Mouse (Mus musculus): ENCODE data around the gene Tmub2. TPM values are rescaled to one million over a fixed set of nuclear protein-coding genes. Genes with fewer than 3 reads are reported as not detected.

The Tmub2 gene
- polyA plus RNA-seq, 1 experiment from 2014 or later: 49.8 TPM

DNA sequence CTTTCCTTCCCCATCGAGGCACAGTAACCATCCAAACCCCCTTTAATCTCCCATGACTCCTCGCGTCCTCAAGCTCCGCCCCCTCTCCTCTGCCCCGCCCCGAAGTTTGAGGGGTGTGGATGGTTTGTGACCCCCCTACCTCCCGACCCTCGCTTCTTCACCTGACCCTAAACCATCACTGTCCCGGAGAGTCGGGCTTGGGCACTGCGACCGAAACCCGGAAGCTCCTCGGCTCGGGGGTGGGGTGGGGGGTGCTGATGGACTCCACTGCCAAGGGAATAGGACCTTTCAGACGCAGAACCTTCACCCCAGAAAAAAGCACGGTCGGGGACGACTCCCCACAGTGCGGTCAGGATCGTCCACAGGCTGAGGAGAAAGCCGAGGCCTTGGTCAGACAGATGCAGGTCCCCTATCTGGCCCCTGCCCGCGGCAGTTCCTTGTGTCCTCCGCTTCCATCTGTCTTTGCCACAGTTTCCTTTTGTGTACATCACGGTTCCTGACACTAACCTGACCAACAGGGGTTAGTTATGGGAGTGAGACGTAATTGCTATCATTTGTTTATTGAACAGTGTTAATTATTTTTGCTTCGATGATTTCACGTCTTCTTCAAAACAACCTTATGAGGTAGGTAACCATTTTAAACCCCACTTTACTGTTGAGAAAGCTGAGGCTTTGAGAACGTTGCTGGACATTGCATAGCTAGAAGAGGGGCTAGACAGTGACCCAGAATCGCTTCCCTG, 534 bp downstream of the Tmub2 start:
- Histone ChIP-seq H3K4me1 (ENCODE audit: control insufficient read depth, insufficient read depth, low read length) (peaks cover 10% of the 10 kb centered on the region), H3K9me3 (ENCODE audit: control insufficient read depth, low read length) (no peaks in the 10 kb centered on the region), H3K4me2 (ENCODE audit: low read depth, low read length) (peak overlapping the region; percentile 82), H3K27me3 (replicated peaks; ENCODE audit: control insufficient read depth, insufficient read depth, low read length) (no peaks in the 10 kb centered on the region), H3K36me3 (ENCODE audit: control insufficient read depth, insufficient read depth, low read length) (peaks cover 25% of the 10 kb centered on the region), H3K9ac (ENCODE audit: low read depth, low read length) (peak overlapping the region; percentile 84), H3K27ac (replicated peaks; ENCODE audit: low read depth, low read length) (peak overlapping the region; percentile 70), H3K4me3 (ENCODE audit: low read depth, low read length) (peak overlapping the region; percentile 72)
- 4% methylated on average over 31 of the region's 31 CpGs for WGBS
- no peak for DNase-seq (ENCODE audit: low spot score)
- peak; percentile 58 for ATAC-seq (ENCODE audit: low read depth)

DNA sequence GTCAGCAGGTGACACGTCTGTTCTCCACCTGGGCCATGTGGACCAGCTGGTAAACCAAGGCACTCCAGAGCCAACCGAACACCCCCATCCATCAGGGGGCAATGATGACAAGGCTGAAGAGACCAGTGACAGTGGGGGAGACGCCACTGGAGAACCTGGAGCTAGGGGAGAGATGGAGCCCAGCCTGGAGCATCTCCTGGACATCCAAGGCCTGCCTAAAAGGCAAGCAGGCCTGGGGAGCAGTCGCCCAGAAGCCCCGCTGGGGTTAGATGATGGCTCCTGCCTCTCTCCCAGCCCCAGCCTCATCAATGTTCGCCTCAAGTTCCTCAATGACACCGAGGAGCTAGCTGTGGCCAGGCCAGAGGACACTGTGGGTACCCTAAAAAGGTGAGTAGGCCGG, 2.8 kb downstream of the Tmub2 start:
- Histone ChIP-seq H3K9ac (ENCODE audit: low read depth, low read length) (no peak overlapping the region), H3K4me2 (ENCODE audit: low read depth, low read length) (no peak overlapping the region), H3K9me3 (ENCODE audit: control insufficient read depth, low read length) (no peaks in the 10 kb centered on the region), H3K27ac (replicated peaks; ENCODE audit: low read depth, low read length) (no peak overlapping the region), H3K36me3 (ENCODE audit: control insufficient read depth, insufficient read depth, low read length) (peaks cover 47% of the 10 kb centered on the region), H3K27me3 (replicated peaks; ENCODE audit: control insufficient read depth, insufficient read depth, low read length) (no peaks in the 10 kb centered on the region), H3K4me3 (ENCODE audit: low read depth, low read length) (no peak overlapping the region), H3K4me1 (ENCODE audit: control insufficient read depth, insufficient read depth, low read length) (peaks cover 10% of the 10 kb centered on the region)
- DNase-seq (ENCODE audit: low spot score): no peak
- 85% methylated on average over 8 of the region's 8 CpGs for WGBS
- ATAC-seq (ENCODE audit: low read depth): no peak

DNA sequence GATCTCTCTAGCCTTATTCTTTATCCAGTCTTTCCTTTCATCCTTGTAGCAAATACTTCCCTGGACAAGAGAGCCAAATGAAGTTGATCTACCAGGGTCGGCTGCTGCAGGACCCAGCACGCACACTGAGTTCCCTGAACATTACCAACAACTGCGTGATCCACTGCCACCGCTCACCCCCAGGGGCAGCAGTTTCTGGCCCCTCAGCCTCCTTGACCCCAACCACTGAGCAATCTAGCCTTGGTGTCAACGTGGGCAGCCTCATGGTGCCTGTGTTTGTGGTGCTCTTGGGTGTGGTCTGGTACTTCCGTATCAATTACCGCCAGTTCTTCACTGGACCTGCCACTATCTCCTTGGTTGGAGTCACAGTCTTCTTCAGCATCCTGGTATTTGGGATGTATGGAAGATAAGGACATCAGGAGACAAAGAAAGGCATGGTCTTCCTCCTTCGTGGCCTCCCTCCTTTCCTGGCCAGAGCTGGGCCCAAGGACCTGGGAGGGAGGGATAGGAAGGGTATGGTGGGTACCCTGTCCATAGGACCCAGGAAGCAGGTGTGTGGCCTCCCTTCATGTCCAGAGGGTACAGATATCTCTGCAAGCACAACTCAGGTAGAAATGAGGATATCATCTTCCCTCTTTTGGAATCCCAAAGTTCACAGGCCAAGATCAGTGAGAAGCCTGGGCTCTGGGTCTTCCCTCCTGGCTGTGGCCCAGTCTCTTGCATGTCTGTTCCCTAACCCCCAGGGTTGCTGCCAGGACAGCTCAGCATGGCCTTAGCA, 3.5 kb downstream of the Tmub2 start:
- 86% methylated on average over 8 of the region's 8 CpGs for WGBS
- H3K4me2 ChIP-seq (ENCODE audit: low read depth, low read length): no peak overlapping the region
- H3K27me3 ChIP-seq (replicated peaks; ENCODE audit: control insufficient read depth, insufficient read depth, low read length): no peaks in the 10 kb centered on the region
- no peaks in the 10 kb centered on the region for H3K9me3 ChIP-seq (ENCODE audit: control insufficient read depth, low read length)
- no peak overlapping the region for H3K27ac ChIP-seq (replicated peaks; ENCODE audit: low read depth, low read length)
- no peak for ATAC-seq (ENCODE audit: low read depth)
- peaks cover 54% of the 10 kb centered on the region for H3K36me3 ChIP-seq (ENCODE audit: control insufficient read depth, insufficient read depth, low read length)
- H3K9ac ChIP-seq (ENCODE audit: low read depth, low read length): no peak overlapping the region
- DNase-seq (ENCODE audit: low spot score): no peak
- no peak overlapping the region for H3K4me3 ChIP-seq (ENCODE audit: low read depth, low read length)
- H3K4me1 ChIP-seq (ENCODE audit: control insufficient read depth, insufficient read depth, low read length): peaks cover 10% of the 10 kb centered on the region

DNA sequence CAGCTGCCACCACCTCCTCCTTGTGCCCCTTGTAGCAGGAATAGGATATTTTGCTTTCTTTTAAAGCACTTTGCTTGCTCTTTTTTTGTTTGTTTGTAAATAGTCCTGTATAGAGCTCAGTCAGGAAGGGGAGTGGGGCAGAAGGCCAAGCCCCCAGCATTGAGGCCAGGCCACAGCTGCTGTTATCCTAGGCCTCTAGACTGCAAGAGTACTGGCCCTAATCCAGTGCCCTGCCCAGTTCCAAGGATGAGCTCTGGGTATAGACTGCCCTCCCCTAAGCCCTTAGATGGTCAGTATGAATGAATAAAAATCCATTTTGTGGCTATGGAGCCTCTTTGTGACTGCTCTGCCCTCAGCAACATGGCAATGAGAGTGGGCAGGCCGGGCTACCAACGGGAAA, 4.2 kb downstream of the Tmub2 start:
- H3K36me3 ChIP-seq (ENCODE audit: control insufficient read depth, insufficient read depth, low read length): peaks cover 61% of the 10 kb centered on the region
- H3K27me3 ChIP-seq (replicated peaks; ENCODE audit: control insufficient read depth, insufficient read depth, low read length): no peaks in the 10 kb centered on the region
- no peak overlapping the region for H3K9ac ChIP-seq (ENCODE audit: low read depth, low read length)
- ATAC-seq (ENCODE audit: low read depth): no peak
- no peaks in the 10 kb centered on the region for H3K9me3 ChIP-seq (ENCODE audit: control insufficient read depth, low read length)
- WGBS: 73% methylated on average over 2 of the region's 2 CpGs
- no peak overlapping the region for H3K27ac ChIP-seq (replicated peaks; ENCODE audit: low read depth, low read length)
- H3K4me1 ChIP-seq (ENCODE audit: control insufficient read depth, insufficient read depth, low read length): peaks cover 10% of the 10 kb centered on the region
- H3K4me3 ChIP-seq (ENCODE audit: low read depth, low read length): no peak overlapping the region
- H3K4me2 ChIP-seq (ENCODE audit: low read depth, low read length): no peak overlapping the region
- no peak for DNase-seq (ENCODE audit: low spot score)

DNA sequence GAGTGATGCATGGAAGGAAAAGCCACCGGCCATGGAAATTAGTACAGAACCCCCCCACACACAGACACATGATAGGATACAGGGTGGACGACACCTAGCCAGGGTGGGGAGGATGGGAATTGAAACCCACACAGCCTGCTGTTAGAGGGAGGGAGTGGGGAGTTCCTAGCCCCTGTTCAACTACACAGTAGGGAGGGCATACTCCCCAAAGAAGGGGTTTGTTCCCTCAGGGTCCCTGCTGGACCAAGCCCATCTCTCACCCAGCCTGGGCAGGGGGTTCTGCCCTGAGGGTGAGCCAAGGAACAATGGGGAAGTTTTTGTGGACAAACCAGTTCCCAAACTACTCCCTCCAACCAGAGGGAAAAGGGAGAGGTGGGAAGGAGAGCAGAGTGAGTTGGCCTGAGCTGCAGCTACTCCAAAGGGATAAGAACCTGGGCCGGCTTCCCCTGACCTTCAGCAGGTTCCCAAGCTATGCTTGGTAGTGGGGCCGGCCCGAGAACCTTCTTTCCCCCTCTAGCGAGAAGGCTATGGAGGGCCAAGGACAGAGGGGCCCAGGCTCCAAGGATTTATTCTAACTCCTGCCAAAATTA, 4.9 kb downstream of the Tmub2 start:
- no peak overlapping the region for H3K4me3 ChIP-seq (ENCODE audit: low read depth, low read length)
- no peak overlapping the region for H3K4me2 ChIP-seq (ENCODE audit: low read depth, low read length)
- peaks cover 15% of the 10 kb centered on the region for H3K4me1 ChIP-seq (ENCODE audit: control insufficient read depth, insufficient read depth, low read length)
- H3K27me3 ChIP-seq (replicated peaks; ENCODE audit: control insufficient read depth, insufficient read depth, low read length): no peaks in the 10 kb centered on the region
- no peaks in the 10 kb centered on the region for H3K9me3 ChIP-seq (ENCODE audit: control insufficient read depth, low read length)
- H3K36me3 ChIP-seq (ENCODE audit: control insufficient read depth, insufficient read depth, low read length): peaks cover 67% of the 10 kb centered on the region
- ATAC-seq (ENCODE audit: low read depth): no peak
- no peak for DNase-seq (ENCODE audit: low spot score)
- 42% methylated on average over 6 of the region's 6 CpGs for WGBS
- no peak overlapping the region; the same call in 1 of the 2 replicates for H3K9ac ChIP-seq (ENCODE audit: low read depth, low read length)
- no peak overlapping the region for H3K27ac ChIP-seq (replicated peaks; ENCODE audit: low read depth, low read length)

DNA sequence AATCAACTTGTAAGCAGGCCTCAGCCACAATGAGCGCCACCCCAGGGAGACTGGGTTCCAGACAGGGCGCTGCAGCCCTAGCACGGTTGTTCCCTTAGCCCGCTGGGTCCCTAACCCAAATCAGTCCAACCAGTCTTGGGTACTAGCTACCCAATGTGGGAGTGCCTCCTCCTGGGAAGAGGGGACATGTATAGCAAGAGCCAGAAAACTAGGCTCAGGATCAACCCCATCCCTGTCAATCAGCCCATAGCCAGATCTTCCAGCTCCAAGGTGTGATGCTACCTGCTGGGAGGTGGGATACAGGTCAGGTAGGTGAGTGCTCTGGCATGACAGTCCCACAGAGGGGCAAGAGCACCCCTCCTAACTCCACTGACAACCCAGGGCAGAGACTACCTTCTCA, 5.4 kb downstream of the Tmub2 start:
- Histone ChIP-seq H3K4me1 (ENCODE audit: control insufficient read depth, insufficient read depth, low read length) (peaks cover 20% of the 10 kb centered on the region), H3K4me2 (ENCODE audit: low read depth, low read length) (no peak overlapping the region), H3K9ac (ENCODE audit: low read depth, low read length) (no peak overlapping the region), H3K9me3 (ENCODE audit: control insufficient read depth, low read length) (no peaks in the 10 kb centered on the region), H3K27me3 (replicated peaks; ENCODE audit: control insufficient read depth, insufficient read depth, low read length) (no peaks in the 10 kb centered on the region), H3K4me3 (ENCODE audit: low read depth, low read length) (no peak overlapping the region), H3K27ac (replicated peaks; ENCODE audit: low read depth, low read length) (no peak overlapping the region), H3K36me3 (ENCODE audit: control insufficient read depth, insufficient read depth, low read length) (peaks cover 67% of the 10 kb centered on the region)
- no peak for ATAC-seq (ENCODE audit: low read depth)
- 73% methylated on average over 4 of the region's 4 CpGs for WGBS
- no peak for DNase-seq (ENCODE audit: low spot score)

DNA sequence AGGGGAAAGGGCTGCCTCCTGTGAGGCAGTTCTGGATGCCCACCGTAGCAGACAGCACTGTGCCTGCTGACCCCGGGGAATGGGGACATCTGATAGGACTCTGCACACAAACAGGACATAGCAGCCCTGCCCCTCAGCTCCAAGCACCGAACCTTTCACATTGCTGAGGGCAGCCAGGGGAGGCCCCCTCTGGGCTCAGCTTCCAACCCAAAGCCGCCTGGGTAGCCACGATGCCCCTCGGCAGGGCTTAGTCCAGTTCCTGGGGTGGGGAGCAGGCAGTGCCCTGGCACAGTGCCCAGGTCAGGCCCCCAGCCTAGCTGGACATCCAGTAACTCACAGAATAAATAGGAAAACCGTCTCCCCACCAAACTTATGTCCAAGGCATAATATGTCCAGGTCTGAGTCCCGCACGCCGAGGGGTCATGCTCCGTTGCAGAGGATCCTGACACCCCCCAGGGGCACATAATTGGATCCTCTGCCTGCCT, 6.4 kb downstream of the Tmub2 start:
- peaks cover 15% of the 10 kb centered on the region for H3K4me1 ChIP-seq (ENCODE audit: control insufficient read depth, insufficient read depth, low read length)
- no peak for DNase-seq (ENCODE audit: low spot score)
- ATAC-seq (ENCODE audit: low read depth): no peak
- no peak overlapping the region for H3K4me2 ChIP-seq (ENCODE audit: low read depth, low read length)
- no peak overlapping the region for H3K4me3 ChIP-seq (ENCODE audit: low read depth, low read length)
- H3K27ac ChIP-seq (replicated peaks; ENCODE audit: low read depth, low read length): no peak overlapping the region
- H3K9ac ChIP-seq (ENCODE audit: low read depth, low read length): peak overlapping the region; percentile 30; the same call in 1 of the 2 replicates
- H3K27me3 ChIP-seq (replicated peaks; ENCODE audit: control insufficient read depth, insufficient read depth, low read length): no peaks in the 10 kb centered on the region
- peaks cover 67% of the 10 kb centered on the region for H3K36me3 ChIP-seq (ENCODE audit: control insufficient read depth, insufficient read depth, low read length)
- no peaks in the 10 kb centered on the region for H3K9me3 ChIP-seq (ENCODE audit: control insufficient read depth, low read length)
- WGBS: 85% methylated on average over 7 of the region's 11 CpGs

DNA sequence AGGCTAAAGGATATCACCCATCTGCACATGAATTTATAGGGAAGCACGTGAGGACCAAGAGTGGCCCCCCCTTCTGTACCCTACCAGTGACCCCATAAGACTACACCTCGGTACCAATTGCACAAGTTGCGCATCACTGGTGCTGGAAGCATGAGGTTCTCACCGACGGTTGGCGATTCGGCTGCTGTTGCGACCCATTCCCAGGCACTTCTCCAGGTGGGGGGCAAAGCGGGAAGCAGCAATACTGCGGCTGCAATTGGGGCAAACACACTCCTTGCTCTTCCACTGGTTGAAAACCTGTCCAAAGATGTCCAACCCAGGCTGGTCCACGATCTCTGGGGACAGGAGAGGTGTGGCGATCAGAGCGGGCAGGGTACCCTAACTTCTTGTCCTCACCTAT, 9.2 kb downstream of the Tmub2 start:
- Histone ChIP-seq H3K36me3 (ENCODE audit: control insufficient read depth, insufficient read depth, low read length) (peaks cover 48% of the 10 kb centered on the region), H3K9ac (ENCODE audit: low read depth, low read length) (peak overlapping the region; percentile 96; the same call in 1 of the 2 replicates), H3K9me3 (ENCODE audit: control insufficient read depth, low read length) (no peaks in the 10 kb centered on the region), H3K27me3 (replicated peaks; ENCODE audit: control insufficient read depth, insufficient read depth, low read length) (no peaks in the 10 kb centered on the region), H3K4me1 (ENCODE audit: control insufficient read depth, insufficient read depth, low read length) (peaks cover 12% of the 10 kb centered on the region; the same call in 1 of the 2 replicates), H3K4me3 (ENCODE audit: low read depth, low read length) (no peak overlapping the region), H3K27ac (replicated peaks; ENCODE audit: low read depth, low read length) (no peak overlapping the region), H3K4me2 (ENCODE audit: low read depth, low read length) (peak overlapping the region; percentile 85; the same call in 1 of the 2 replicates)
- ATAC-seq (ENCODE audit: low read depth) (no peak), DNase-seq (ENCODE audit: low spot score) (no peak)
- WGBS: 94% methylated on average over 13 of the region's 13 CpGs
